In the genomic region with DNA sequence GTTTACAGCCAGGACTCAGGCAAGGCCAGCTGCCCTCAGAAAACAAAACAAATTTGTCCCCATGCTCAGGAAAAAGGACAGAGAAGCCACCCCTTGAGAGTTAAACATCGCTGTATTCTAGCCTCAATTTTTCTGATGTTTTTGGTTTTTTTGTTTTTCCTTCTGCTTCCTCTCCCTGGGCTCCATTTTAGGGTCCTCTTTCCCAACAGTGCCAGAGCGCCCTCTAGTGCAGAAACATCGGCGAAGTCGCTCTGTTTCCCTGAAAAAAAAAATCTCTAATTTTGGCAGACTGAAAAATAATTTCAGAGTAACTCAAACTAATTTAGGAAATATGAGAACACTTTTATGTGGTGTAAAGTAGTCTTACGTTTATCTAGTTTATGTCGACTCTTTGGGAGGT, we compare ENCODE assay signal across 8 mouse cellular contexts. TPM values are rescaled to one million over a fixed set of nuclear protein-coding genes. Genes with fewer than 3 reads are reported as not detected.
A peak's percentile ranks its signal among the peaks of the same experiment; 100 is the strongest.
DNase-seq lines count a peak whose midpoint lies in the region; ATAC-seq and TF ChIP-seq lines count a peak whose summit lies in the region.
"Had no signal": no experiment of that assay in that cellular context is flagged by ENCODE, and none has a peak within 500 bp of the region (broad histone marks: within the 10 kb centered on the region; RNA-seq: fewer than 3 reads in every experiment).

No protein-coding gene starts in this region.

- H3K4me1 ChIP-seq in E14TG2a.4 (replicated peaks; ENCODE audit: low read depth, low read length), result no peaks in the 10 kb centered on the region
- no peaks in the 10 kb centered on the region for H3K4me1 ChIP-seq in lung, postnatal 0 days (ENCODE audit: insufficient read depth, low read depth, low read length)
- H3K4me1 ChIP-seq: liver, embryonic 15.5 days had no signal

- no peak overlapping the region for H3K9ac ChIP-seq in lung, postnatal 0 days (replicated peaks; ENCODE audit: low read depth)
- H3K9ac ChIP-seq: liver, embryonic 15.5 days had no signal

- WGBS in large intestine, adult 2 months, result 3% methylated on average over 7 of the region's 7 CpGs
- WGBS in lung, postnatal 0 days, result 2% methylated on average over 7 of the region's 7 CpGs

- no peak overlapping the region for H3K4me3 ChIP-seq in E14TG2a.4 (replicated peaks; ENCODE audit: low read length)
- H3K4me3 ChIP-seq in lung, postnatal 0 days (ENCODE audit: low read depth, low read length), result no peak overlapping the region
- H3K4me3 ChIP-seq: liver, embryonic 15.5 days had no signal

- no peak overlapping the region for H3K27ac ChIP-seq in lung, postnatal 0 days (ENCODE audit: low read length)
- H3K27ac ChIP-seq: liver, embryonic 15.5 days had no signal

- no peak for ATAC-seq in lung, postnatal 0 days

- H3K27me3 ChIP-seq in E14TG2a.4 (ENCODE audit: insufficient read depth, low read length), result no peaks in the 10 kb centered on the region
- no peaks in the 10 kb centered on the region for H3K27me3 ChIP-seq in lung, postnatal 0 days (replicated peaks; ENCODE audit: insufficient read depth, low read length)
- H3K27me3 ChIP-seq: liver, embryonic 15.5 days had no signal

- H3K9me3 ChIP-seq in E14TG2a.4 (ENCODE audit: low read length), result peaks cover 7% of the 10 kb centered on the region
- H3K9me3 ChIP-seq in lung, postnatal 0 days (ENCODE audit: low read length), result no peaks in the 10 kb centered on the region
- H3K9me3 ChIP-seq: liver, embryonic 15.5 days had no signal

- DNase-seq in A20 (ENCODE audit: low read depth, low spot score), result peak; percentile 49
- DNase-seq in cerebellum, adult 11-12 months, result peak; percentile 24
- peak; percentile 34 to 53 for DNase-seq in frontal cortex, postnatal 25 days (ENCODE audit: low spot score in 2 of 2)
- peak; percentile 16 for DNase-seq in large intestine, adult 2 months (ENCODE audit: low read depth, low spot score)
- DNase-seq in lung, postnatal 0 days (ENCODE audit: low spot score), result peak; percentile 81
- peak; percentile 93 for DNase-seq in right cerebral cortex, postnatal 4 days

- TF ChIP-seq CTCF in E14TG2a.4 (conservative IDR thresholded peaks at IDR 0.05; ENCODE audit: low read length), result peak; percentile 83
- TF ChIP-seq CTCF in lung, postnatal 0 days (IDR thresholded peaks at IDR 0.05), result peak; percentile 80

- no peaks in the 10 kb centered on the region for H3K36me3 ChIP-seq in E14TG2a.4 (ENCODE audit: insufficient read depth, low read length)
- H3K36me3 ChIP-seq in lung, postnatal 0 days (ENCODE audit: insufficient read depth, low read length), result no peaks in the 10 kb centered on the region
- H3K36me3 ChIP-seq: liver, embryonic 15.5 days had no signal

- TF ChIP-seq EP300 in lung, postnatal 0 days (IDR thresholded peaks at IDR 0.05), result no peak

- peak overlapping the region; percentile 17; the same call in 1 of the 2 replicates for H3K4me2 ChIP-seq in lung, postnatal 0 days (replicated peaks; ENCODE audit: low read depth, low read length)
- H3K4me2 ChIP-seq: liver, embryonic 15.5 days had no signal

RNA-seq across cellular contexts. Expression of a gene that starts 44.7 kb away (rescaled TPM):
- polyA plus RNA-seq in large intestine, adult 2 months (2012; rRNA removed), result 0.38 TPM in 1 of 2 replicates, not detected in the other
- polyA plus RNA-seq in lung, postnatal 0 days (2015; fragmentation: Nextera tagmentation; extraction: Ambion mirVana), result not detected in 2 replicates

RNA-seq across cellular contexts. Expression of a gene that starts 44.8 kb away (rescaled TPM):
- polyA plus RNA-seq in large intestine, adult 2 months (2012; rRNA removed), result 0.05 and 1.4 TPM in 2 replicates
- polyA plus RNA-seq in lung, postnatal 0 days (2015; fragmentation: Nextera tagmentation; extraction: Ambion mirVana), result 0.05 TPM in 1 of 2 replicates, not detected in the other

RNA-seq across cellular contexts. Expression of a gene that starts 52.5 kb away (rescaled TPM):
- 8.4 and 10.7 TPM in 2 replicates for polyA plus RNA-seq in large intestine, adult 2 months (2012; rRNA removed)
- 3.2 and 3.7 TPM in 2 replicates for polyA plus RNA-seq in lung, postnatal 0 days (2015; fragmentation: Nextera tagmentation; extraction: Ambion mirVana)

Comparison
In these comparisons a context has a peak if more than half of its experiments do, and no peak if none do; other contexts are left out.
1. DNase-seq: peak in every context shown above with its lines; median percentile 93 in right cerebral cortex, postnatal 4 days; 81 in lung, postnatal 0 days; 49 in A20; 44 in frontal cortex, postnatal 25 days; 24 in cerebellum, adult 11-12 months; 16 in large intestine, adult 2 months.